Mouse (Mus musculus) mesoderm, embryonic 11.5 days (tissue): Measurements from ENCODE around the gene Dmap1.

Experiments used
- DNase-seq: peaks from one replicate; pipeline ENCODE4 v3.0.0-alpha.2; 2012; ENCODE audit warnings: low read depth, low spot score

Dmap1 gene

DNA sequence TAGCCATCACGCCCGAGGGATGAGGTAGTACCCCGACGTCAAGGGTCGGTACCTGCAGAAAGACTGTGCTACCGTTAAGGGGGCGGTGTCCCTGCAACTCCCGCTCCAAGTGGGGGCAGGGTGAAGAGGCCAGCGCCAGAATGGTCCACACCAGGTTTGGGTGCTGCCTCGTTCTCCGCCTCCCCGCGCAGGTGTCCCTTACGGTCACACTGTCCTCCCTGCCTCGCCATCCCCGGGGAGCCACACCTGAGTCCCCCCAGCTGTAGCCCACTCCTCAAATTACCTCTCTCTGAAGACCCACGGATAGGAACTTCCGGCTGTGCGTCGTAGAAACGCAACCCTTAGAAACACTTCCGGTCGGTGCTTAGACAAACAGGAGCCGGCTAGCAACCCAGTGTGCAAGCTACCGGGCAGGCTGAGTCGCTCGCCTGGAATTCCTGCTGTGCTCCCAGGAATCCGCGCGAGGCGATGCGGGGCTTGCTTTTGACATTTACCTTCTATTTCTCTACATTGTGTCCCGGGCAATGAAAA, at the start of gene Dmap1:
TSS of gene Dmap1 (minus strand) at position 343 of the 531 bp plus-strand sequence.
- peak; percentile 93 for DNase-seq

DNA sequence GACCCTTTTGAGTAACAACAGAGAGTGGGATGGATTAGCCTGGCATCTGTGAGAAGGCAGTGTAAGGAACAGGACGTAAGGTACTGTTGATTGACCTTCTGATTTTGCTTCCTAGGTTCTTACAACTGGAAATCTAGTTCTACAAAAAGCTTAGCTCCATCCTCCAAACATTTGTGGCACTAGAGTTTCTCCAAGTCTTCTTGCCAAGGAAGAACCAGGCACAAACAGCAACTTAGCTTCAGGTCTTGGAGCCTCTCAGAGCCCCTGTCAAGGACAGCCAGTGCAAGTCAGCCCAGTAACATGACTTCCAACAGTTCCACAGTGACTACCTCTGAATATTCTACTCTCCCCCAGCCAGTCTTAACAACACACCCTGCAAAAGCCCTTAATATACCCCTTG, 42.0 kb upstream of the Dmap1 start, which contains the start of gene Gm12845:
TSS of gene Gm12845 (plus strand) at position 301 of the 400 bp plus-strand sequence.
- DNase-seq = no peak

DNA sequence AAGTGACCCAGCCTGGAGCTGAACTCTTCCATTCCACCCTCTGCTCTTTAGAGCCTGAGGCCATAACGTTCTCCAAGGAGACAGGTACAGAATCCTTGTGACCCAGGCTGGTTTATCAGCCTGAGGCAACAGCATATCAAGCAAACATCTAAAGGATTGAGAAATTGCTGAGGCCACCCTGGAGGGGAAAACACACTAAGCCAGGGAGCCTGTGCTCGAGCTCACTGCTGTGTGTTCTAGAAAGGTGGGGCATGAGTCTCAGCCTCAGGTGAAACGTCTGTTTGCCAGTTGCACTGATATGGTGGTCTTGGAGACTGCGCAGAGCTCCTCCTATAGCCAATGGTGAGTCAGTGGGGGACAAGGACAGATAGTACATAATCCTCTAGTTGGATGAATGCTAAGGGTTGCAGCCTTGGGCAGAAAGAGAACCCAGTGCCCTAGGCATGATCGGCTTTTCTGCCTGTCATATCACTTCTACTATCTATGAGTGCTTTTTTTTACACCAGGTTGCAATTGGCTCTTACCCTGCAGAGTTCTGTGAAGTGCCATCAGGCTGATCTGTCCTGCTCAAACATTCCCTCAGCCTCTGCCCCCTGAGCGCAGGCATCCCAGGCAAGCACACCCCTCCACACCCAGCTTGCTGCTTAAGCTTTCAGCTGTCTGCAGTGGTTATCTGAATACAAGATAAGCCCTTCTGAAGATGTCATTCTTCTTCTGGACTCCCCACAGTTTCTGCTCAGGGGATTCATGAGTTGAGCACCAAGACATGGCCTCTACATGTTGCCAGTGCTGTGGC, 31.4 kb upstream of the Dmap1 start:
- DNase-seq = no peak

DNA sequence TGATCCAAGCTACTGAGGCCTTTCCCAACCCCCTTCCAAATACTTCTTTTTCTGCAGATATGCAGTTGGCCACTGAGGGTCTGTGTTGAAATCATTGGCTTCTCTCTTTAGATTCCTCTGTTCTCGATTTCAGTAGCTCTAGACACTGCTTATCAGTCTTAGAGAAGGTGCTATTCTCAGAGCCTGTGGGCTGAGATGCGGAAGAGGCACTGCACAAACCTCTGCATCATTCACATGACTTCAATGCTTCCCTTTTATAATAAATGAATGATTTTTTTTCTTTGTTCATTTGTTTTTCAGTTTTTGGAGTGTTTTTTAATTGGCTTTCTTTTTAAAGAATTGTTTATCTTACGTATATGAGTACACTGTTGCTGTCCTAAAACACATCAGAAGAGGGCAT, 30.2 kb upstream of the Dmap1 start:
- DNase-seq = no peak

- no peak for DNase-seq
Observed at GRCm38 (mm10) chr4:117708780-117709550, 26.9 kb upstream of the Dmap1 start.

GRCm38 (mm10) chr4:117705361-117705760, 23.3 kb upstream of the Dmap1 start:
- DNase-seq = peak; percentile 71

- no peak for DNase-seq
Observed at GRCm38 (mm10) chr4:117686354-117686753, 4.3 kb upstream of the Dmap1 start.

DNA sequence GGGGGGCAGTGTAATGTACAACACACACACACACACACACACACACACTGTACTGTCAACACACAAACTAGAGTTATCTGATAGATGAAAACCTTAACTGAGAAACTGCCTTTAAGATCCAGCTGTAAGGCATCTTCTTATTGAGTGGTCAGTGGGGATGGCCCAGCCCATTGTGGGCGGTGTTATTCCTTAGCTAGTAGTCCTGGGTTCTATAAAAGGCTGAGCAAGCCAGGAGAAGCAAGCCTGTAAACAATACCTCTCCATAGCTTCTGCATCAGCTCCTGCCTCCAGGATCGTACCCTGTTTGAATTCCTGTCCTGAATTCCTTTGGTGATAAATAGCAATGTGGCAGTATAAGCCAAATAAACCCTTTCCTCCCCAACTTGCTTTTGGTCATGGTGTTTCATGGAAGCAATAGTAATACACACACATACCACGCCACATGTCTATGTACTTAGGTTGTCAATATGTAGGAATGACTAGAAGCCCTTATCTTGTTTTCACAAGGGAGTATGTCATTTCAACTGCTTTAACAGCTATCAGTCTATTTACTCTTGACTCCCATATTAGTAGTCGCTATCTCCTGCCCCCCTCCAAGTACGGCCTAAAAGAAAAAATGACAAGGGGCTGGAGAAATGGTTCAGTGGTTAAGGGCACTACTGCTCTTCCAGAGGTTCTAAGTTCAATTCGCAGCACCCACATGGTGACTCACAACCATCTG, 1.1 kb upstream of the Dmap1 start:
- no peak for DNase-seq

GRCm38 (mm10) chr4:117682463-117682862, 390 bp upstream of the Dmap1 start:
- DNase-seq = no peak

DNA sequence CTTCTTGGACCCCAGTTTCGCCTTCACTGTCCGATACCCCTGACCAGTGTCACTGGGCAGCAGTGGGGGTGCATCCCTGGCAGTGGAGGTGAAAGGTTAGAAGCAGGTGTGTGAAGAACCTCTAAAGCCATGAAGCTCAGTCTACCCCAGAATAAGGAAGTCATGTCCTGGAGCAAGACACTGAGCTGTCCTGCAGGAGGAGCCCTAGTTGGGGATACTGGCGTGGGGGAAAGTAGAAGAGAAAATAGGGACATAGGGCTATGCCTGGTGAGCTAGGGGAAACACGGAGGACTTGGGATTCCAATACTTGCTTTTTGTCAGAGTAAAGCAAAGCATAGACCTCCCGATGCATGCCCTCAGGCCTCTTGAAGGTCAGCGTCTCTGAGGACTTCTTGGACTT, 1.1 kb downstream of the Dmap1 start:
- DNase-seq = no peak

GRCm38 (mm10) chr4:117676903-117677302, 5.2 kb downstream of the Dmap1 start:
- DNase-seq = peak; percentile 87

DNA sequence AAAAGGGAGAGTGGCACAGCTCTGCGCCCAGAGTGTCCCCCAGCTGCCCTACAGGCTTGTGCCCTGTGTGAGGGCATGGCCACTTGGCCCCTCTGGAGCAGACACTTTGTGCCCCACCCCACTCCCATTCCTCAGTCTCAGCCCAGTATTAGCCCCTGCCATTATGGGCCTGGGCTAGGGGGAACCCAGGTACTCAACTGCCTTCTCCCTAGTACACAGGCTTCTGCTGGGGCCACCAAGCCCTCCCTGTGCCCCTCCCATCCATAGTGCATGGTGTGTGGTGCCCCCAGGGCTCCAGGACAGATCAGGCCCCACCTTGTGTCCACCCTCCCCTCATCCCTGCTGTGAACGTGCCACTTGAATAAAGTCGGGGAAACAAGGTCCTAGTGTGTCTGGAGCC, 8.2 kb downstream of the Dmap1 start:
- no peak for DNase-seq

- no peak for DNase-seq
Observed at GRCm38 (mm10) chr4:117672042-117672441, 10.0 kb downstream of the Dmap1 start.

GRCm38 (mm10) chr4:117669874-117670273, 12.2 kb downstream of the Dmap1 start:
- no peak for DNase-seq

DNA sequence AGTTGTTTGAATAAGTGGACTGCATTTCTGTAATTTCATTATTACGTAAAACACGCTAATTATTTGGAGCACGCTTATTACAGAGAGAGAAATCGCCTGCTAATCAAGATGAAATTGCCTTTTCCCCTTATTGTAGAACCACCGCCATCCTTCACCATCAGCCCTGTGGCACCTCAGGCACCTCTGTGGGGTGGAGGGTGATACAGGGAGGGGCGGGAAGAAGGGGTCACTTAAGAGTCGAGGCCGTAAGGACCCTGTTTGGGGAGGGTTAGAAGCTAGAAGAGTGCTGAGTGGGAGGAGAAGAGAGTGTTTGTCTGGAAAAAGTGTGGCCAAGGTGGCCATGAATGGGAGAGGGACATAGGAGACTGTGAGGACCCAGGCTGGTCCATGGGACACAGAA, 16.0 kb downstream of the Dmap1 start:
- DNase-seq = no peak

GRCm38 (mm10) chr4:117665531-117665930, 16.5 kb downstream of the Dmap1 start:
- no peak for DNase-seq

DNA sequence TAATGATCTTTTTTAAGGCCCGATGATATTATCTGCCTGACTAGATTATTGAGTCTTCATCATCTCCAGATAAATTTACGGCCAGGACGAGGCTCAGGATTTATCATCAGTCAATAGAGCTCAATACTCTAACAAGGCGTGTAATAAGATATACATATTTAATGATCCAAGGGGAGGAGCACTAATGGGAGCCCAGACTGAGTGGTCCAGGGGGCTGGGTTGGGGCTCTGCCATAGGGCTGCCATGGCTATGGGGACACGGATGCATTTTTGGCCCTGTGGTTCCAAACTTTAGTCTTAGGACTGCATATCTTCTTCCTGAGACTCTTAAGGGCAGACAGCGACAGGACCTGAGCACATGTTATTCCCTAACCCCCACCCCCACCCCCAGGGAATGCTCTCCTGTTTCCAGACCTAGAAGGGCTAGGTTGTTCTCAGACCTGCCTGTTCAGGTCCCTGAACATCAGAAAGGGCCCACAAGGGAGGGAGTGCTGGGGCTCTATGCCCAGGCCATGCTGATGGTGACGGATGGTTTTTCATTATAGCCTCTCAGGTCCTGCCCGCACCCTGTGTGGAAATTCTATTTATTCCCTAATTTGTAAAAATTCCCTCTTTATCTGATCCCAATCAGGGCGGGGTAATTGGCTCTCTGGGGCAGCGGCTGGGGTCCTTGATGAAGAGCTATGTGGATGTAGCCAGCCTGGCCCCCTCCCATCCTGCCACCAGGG, 17.5 kb downstream of the Dmap1 start:
- no peak for DNase-seq

GRCm38 (mm10) chr4:117660001-117660400, 22.1 kb downstream of the Dmap1 start:
- no peak for DNase-seq

- DNase-seq = peak; percentile 89
Observed at GRCm38 (mm10) chr4:117658582-117659444, 23.3 kb downstream of the Dmap1 start.

- DNase-seq = no peak
Observed at GRCm38 (mm10) chr4:117657646-117658045, 24.4 kb downstream of the Dmap1 start.
